Mouse (Mus musculus) midbrain, embryonic 15.5 days (tissue): ENCODE measurements around the gene Olfr313. TPM values are rescaled to one million over a fixed set of nuclear protein-coding genes. Genes with fewer than 3 reads are reported as not detected.
"Not testable (repeated sequence)": the region's sequence is repeated elsewhere in the genome, so short reads cannot be mapped to it uniquely, and the experiment has no call there.

ENCODE experiments used
- ATAC-seq: fragments of 200-750 bp; cut with Nextera tagmentation; replicated peaks from 2 replicates; pipeline ENCODE4 v1.8.0; 2017; ENCODE audit warnings: moderate TSS enrichment
- H3K27ac ChIP-seq: fragments of 300-500 bp; sonication (generic); 2 replicates; pipeline ENCODE4 v1.5.1; 2015; ENCODE audit warnings: mild to moderate bottlenecking, inconsistent platforms
- H3K27me3 ChIP-seq: fragments of 300-500 bp; sonication (generic); replicated peaks from 2 replicates; pipeline ENCODE4 v1.6.1; 2015; ENCODE audit warnings: inconsistent platforms
- H3K36me3 ChIP-seq: fragments of 300-500 bp; sonication (generic); replicated peaks from 2 replicates; pipeline ENCODE4 v1.6.1; 2015; ENCODE audit warnings: inconsistent platforms
- H3K4me1 ChIP-seq: fragments of 300-500 bp; sonication (generic); 2 replicates; pipeline ENCODE4 v1.6.1; 2015; ENCODE audit warnings: inconsistent platforms
- H3K4me2 ChIP-seq: fragments of 300-500 bp; sonication (generic); 2 replicates; pipeline ENCODE4 v1.6.1; 2015; ENCODE audit warnings: inconsistent platforms, mild to moderate bottlenecking, moderate library complexity
- H3K4me3 ChIP-seq: fragments of 300-500 bp; sonication (generic); 2 replicates; pipeline ENCODE4 v1.5.1; 2015; ENCODE audit warnings: mild to moderate bottlenecking, inconsistent platforms
- H3K9ac ChIP-seq: fragments of 300-500 bp; sonication (generic); 2 replicates; pipeline ENCODE4 v1.6.1; 2015; ENCODE audit warnings: mild to moderate bottlenecking, inconsistent platforms
- H3K9me3 ChIP-seq: fragments of 300-500 bp; sonication (generic); 2 replicates; pipeline ENCODE4 v1.6.1; 2016; ENCODE audit warnings: inconsistent platforms
- WGBS: fragments of 180-500 bp; shearing (Covaris S2); methylation state at CpG from one replicate; pipeline ENCODE4 v1.1.7; 2015; ENCODE audit warnings: mixed read lengths; 5-methylcytosine and 5-hydroxymethylcytosine counted together
- polyA plus RNA-seq: library from polyadenylated mRNA; unstranded; fragments of >200 nt; fragmentation: Nextera tagmentation; extraction: Ambion mirVana; gene quantifications from 2 replicates; pipeline ENCODE4 v1.2.1, GENCODE M21; 2015

Gene Olfr313
- not detected in 2 replicates for polyA plus RNA-seq

GRCm38 (mm10) chr11:58814700-58815099 lies at the start of gene Olfr313:
TSS of gene Olfr313 (plus strand) at chr11:58815000.
- not testable (repeated sequence) for H3K27me3 ChIP-seq, H3K4me2 ChIP-seq, H3K27ac ChIP-seq, ATAC-seq, H3K36me3 ChIP-seq, H3K4me1 ChIP-seq, H3K9me3 ChIP-seq, H3K9ac ChIP-seq, H3K4me3 ChIP-seq
- WGBS: 70% methylated on average over 1 of the region's 1 CpGs

GRCm38 (mm10) chr11:58772888-58773287 lies 41.9 kb upstream of the Olfr313 start, which contains the start of gene Olfr315:
TSS of gene Olfr315 (plus strand) at chr11:58773188.
- no peak for ATAC-seq

GRCm38 (mm10) chr11:58782480-58783089 lies 32.2 kb upstream of the Olfr313 start, which contains the start of gene Olfr314:
TSS of gene Olfr314 (plus strand) at chr11:58782952.
- Histone ChIP-seq H3K4me1 (no peaks in the 10 kb centered on the region), H3K4me2 (no peak within 1 kb of the TSS), H3K27me3 (no peaks in the 10 kb centered on the region), H3K4me3 (no peak within 1 kb of the TSS), H3K27ac (no peak within 1 kb of the TSS), H3K36me3 (no peaks in the 10 kb centered on the region), H3K9ac (no peak within 1 kb of the TSS), H3K9me3 (no peaks in the 10 kb centered on the region)
- 85% methylated on average over 6 of the region's 6 CpGs for WGBS
- no peak for ATAC-seq

More at GRCm38 (mm10) chr11:58772888-58773287, 41.9 kb upstream of the Olfr313 start, which contains the start of gene Olfr315:
- H3K36me3 ChIP-seq: no peaks in the 10 kb centered on the region
- no peaks in the 10 kb centered on the region for H3K4me1 ChIP-seq
- no peaks in the 10 kb centered on the region for H3K27me3 ChIP-seq
- no peak within 1 kb of the TSS for H3K9ac ChIP-seq
- H3K4me3 ChIP-seq: no peak within 1 kb of the TSS
- H3K4me2 ChIP-seq: no peak within 1 kb of the TSS
- no peaks in the 10 kb centered on the region for H3K9me3 ChIP-seq
- H3K27ac ChIP-seq: no peak within 1 kb of the TSS

GRCm38 (mm10) chr11:58784182-58784581 lies 30.6 kb upstream of the Olfr313 start:
- Histone ChIP-seq H3K36me3 (no peaks in the 10 kb centered on the region), H3K27ac (no peak overlapping the region), H3K9me3 (no peaks in the 10 kb centered on the region), H3K27me3 (no peaks in the 10 kb centered on the region), H3K4me3 (no peak overlapping the region), H3K4me2 (no peak overlapping the region), H3K4me1 (peaks cover under 1% of the 10 kb centered on the region), H3K9ac (no peak overlapping the region)
- 88% methylated on average over 2 of the region's 2 CpGs for WGBS
- no peak for ATAC-seq

GRCm38 (mm10) chr11:58787651-58788050 lies 27.1 kb upstream of the Olfr313 start:
- Histone ChIP-seq H3K27ac (no peak overlapping the region), H3K4me3 (no peak overlapping the region), H3K9ac (no peak overlapping the region), H3K4me1 (peaks cover 9% of the 10 kb centered on the region), H3K9me3 (no peaks in the 10 kb centered on the region), H3K36me3 (no peaks in the 10 kb centered on the region), H3K27me3 (no peaks in the 10 kb centered on the region), H3K4me2 (no peak overlapping the region)
- no peak for ATAC-seq
- WGBS: 90% methylated on average over 10 of the region's 10 CpGs

GRCm38 (mm10) chr11:58788346-58788745 lies 26.5 kb upstream of the Olfr313 start:
- H3K27ac ChIP-seq: no peak overlapping the region
- 85% methylated on average over 8 of the region's 8 CpGs for WGBS
- no peak for ATAC-seq
- H3K4me3 ChIP-seq: no peak overlapping the region
- H3K4me1 ChIP-seq: peaks cover 9% of the 10 kb centered on the region
- H3K4me2 ChIP-seq: no peak overlapping the region
- H3K27me3 ChIP-seq: no peaks in the 10 kb centered on the region
- no peaks in the 10 kb centered on the region for H3K9me3 ChIP-seq
- no peaks in the 10 kb centered on the region for H3K36me3 ChIP-seq
- no peak overlapping the region for H3K9ac ChIP-seq

GRCm38 (mm10) chr11:58789532-58789931 lies 25.3 kb upstream of the Olfr313 start:
- Histone ChIP-seq H3K4me2 (no peak overlapping the region), H3K9me3 (no peaks in the 10 kb centered on the region), H3K4me3 (no peak overlapping the region), H3K27me3 (no peaks in the 10 kb centered on the region), H3K27ac (peak overlapping the region; percentile 41; the same call in 1 of the 2 replicates), H3K4me1 (peaks cover 9% of the 10 kb centered on the region), H3K9ac (no peak overlapping the region), H3K36me3 (no peaks in the 10 kb centered on the region)
- 10% methylated on average over 3 of the region's 3 CpGs for WGBS
- no peak for ATAC-seq

GRCm38 (mm10) chr11:58790053-58790452 lies 24.7 kb upstream of the Olfr313 start:
- no peaks in the 10 kb centered on the region for H3K36me3 ChIP-seq
- 56% methylated on average over 2 of the region's 2 CpGs for WGBS

GRCm38 (mm10) chr11:58790646-58791045 lies 24.2 kb upstream of the Olfr313 start:
- WGBS: 81% methylated on average over 6 of the region's 6 CpGs
- Histone ChIP-seq H3K9ac (no peak overlapping the region), H3K27ac (no peak overlapping the region), H3K4me2 (no peak overlapping the region), H3K9me3 (no peaks in the 10 kb centered on the region), H3K27me3 (no peaks in the 10 kb centered on the region), H3K4me3 (no peak overlapping the region), H3K4me1 (peaks cover 9% of the 10 kb centered on the region), H3K36me3 (no peaks in the 10 kb centered on the region)
- ATAC-seq: no peak

More at GRCm38 (mm10) chr11:58790053-58790452, 24.7 kb upstream of the Olfr313 start:
- H3K4me3 ChIP-seq: no peak overlapping the region
- H3K9ac ChIP-seq: no peak overlapping the region
- H3K27me3 ChIP-seq: no peaks in the 10 kb centered on the region
- peaks cover 9% of the 10 kb centered on the region for H3K4me1 ChIP-seq
- no peak for ATAC-seq
- no peak overlapping the region for H3K4me2 ChIP-seq
- no peaks in the 10 kb centered on the region for H3K9me3 ChIP-seq
- no peak overlapping the region for H3K27ac ChIP-seq

- Histone ChIP-seq H3K4me3 (no peak overlapping the region), H3K9me3 (no peaks in the 10 kb centered on the region)
- no peak for ATAC-seq
These were observed 18.9 kb upstream of the Olfr313 start for GRCm38 (mm10) chr11:58795856-58796255.

GRCm38 (mm10) chr11:58796850-58797249 lies 17.9 kb upstream of the Olfr313 start:
- Histone ChIP-seq H3K27me3 (no peaks in the 10 kb centered on the region), H3K4me2 (no peak overlapping the region), H3K27ac (no peak overlapping the region), H3K4me3 (no peak overlapping the region), H3K4me1 (peaks cover 4% of the 10 kb centered on the region; the same call in 1 of the 2 replicates), H3K36me3 (no peaks in the 10 kb centered on the region), H3K9ac (no peak overlapping the region), H3K9me3 (no peaks in the 10 kb centered on the region)
- WGBS: 77% methylated on average over 7 of the region's 7 CpGs
- no peak for ATAC-seq

More at GRCm38 (mm10) chr11:58795856-58796255, 18.9 kb upstream of the Olfr313 start:
- Histone ChIP-seq H3K4me1 (no peaks in the 10 kb centered on the region), H3K9ac (no peak overlapping the region), H3K36me3 (no peaks in the 10 kb centered on the region), H3K27me3 (no peaks in the 10 kb centered on the region), H3K27ac (no peak overlapping the region), H3K4me2 (no peak overlapping the region)
- 69% methylated on average over 2 of the region's 2 CpGs for WGBS

- no peaks in the 10 kb centered on the region for H3K9me3 ChIP-seq
- peaks cover 7% of the 10 kb centered on the region; the same call in 1 of the 2 replicates for H3K4me1 ChIP-seq
- H3K36me3 ChIP-seq: no peaks in the 10 kb centered on the region
- WGBS: 83% methylated on average over 5 of the region's 5 CpGs
- no peak for ATAC-seq
- H3K9ac ChIP-seq: no peak overlapping the region
- H3K27ac ChIP-seq: no peak overlapping the region
- H3K4me2 ChIP-seq: no peak overlapping the region
- H3K27me3 ChIP-seq: no peaks in the 10 kb centered on the region
- no peak overlapping the region for H3K4me3 ChIP-seq
These were observed 15.1 kb upstream of the Olfr313 start for GRCm38 (mm10) chr11:58799747-58800146.
